Mouse (Mus musculus) layer of hippocampus, adult 18-20 months (tissue): ENCODE measurements around the gene Fam126a. TPM values are rescaled to one million over a fixed set of nuclear protein-coding genes. Genes with fewer than 3 reads are reported as not detected.

Experiments used
- DNase-seq, 2 experiments: peaks; one replicate each; pipeline ENCODE4 v3.0.0; 2022; ENCODE audit warnings: low spot score in 2 of 2
- total RNA-seq, 2 experiments: library from RNA; stranded (reverse); gene quantifications; 2 replicates each; pipeline ENCODE4 v1.2.3; 2021

The Fam126a gene
- total RNA-seq, 2 experiments from 2014 or later, result 25.9 to 26.8 TPM

- DNase-seq, result no peak
Measured at GRCm38 (mm10) chr5:23994231-23994630, 36.3 kb downstream of the Fam126a start.

- DNase-seq, result no peak
Measured at GRCm38 (mm10) chr5:23993553-23993894, 37.0 kb downstream of the Fam126a start.

GRCm38 (mm10) chr5:23992876-23993552 is 37.5 kb downstream of the Fam126a start:
- DNase-seq, result peak; percentile 9 to 76

GRCm38 (mm10) chr5:23990001-23990400 is 40.5 kb downstream of the Fam126a start:
- no peak for DNase-seq

- no peak for DNase-seq
Measured at GRCm38 (mm10) chr5:23987792-23988191, 42.7 kb downstream of the Fam126a start.

- no peak for DNase-seq
Measured at GRCm38 (mm10) chr5:23982081-23982480, 48.4 kb downstream of the Fam126a start.

GRCm38 (mm10) chr5:23978516-23978915 is 52.0 kb downstream of the Fam126a start:
- DNase-seq, result no peak

GRCm38 (mm10) chr5:23974994-23975575 is 55.4 kb downstream of the Fam126a start:
- DNase-seq, result no peak

- DNase-seq, result no peak
Measured at GRCm38 (mm10) chr5:23967705-23968104, 62.8 kb downstream of the Fam126a start.

- DNase-seq, result no peak
Measured at GRCm38 (mm10) chr5:23964599-23965165, 65.8 kb downstream of the Fam126a start.

- DNase-seq, result no peak
Measured at GRCm38 (mm10) chr5:23953047-23953446, 77.4 kb downstream of the Fam126a start.

- no peak for DNase-seq
Measured at GRCm38 (mm10) chr5:23948071-23948470, 82.4 kb downstream of the Fam126a start.

GRCm38 (mm10) chr5:23945056-23945455 is 85.4 kb downstream of the Fam126a start:
- no peak for DNase-seq

GRCm38 (mm10) chr5:23943534-23943933 is 87.0 kb downstream of the Fam126a start:
- no peak for DNase-seq

GRCm38 (mm10) chr5:23923481-23924165 is 106.9 kb downstream of the Fam126a start:
- DNase-seq, result no peak

GRCm38 (mm10) chr5:23922516-23923291 is 107.8 kb downstream of the Fam126a start:
- no peak for DNase-seq

GRCm38 (mm10) chr5:23921316-23921715 is 109.2 kb downstream of the Fam126a start:
- DNase-seq, result no peak

- peak in 1 of 2 experiments; percentile 11 for DNase-seq
Measured at GRCm38 (mm10) chr5:23919892-23920731, 110.4 kb downstream of the Fam126a start.

- no peak for DNase-seq
Measured at GRCm38 (mm10) chr5:23917301-23917700, 113.2 kb downstream of the Fam126a start.

- no peak for DNase-seq
Measured at GRCm38 (mm10) chr5:23911556-23911955, 118.9 kb downstream of the Fam126a start.
